8 mouse cellular contexts compared by ENCODE assay signal in the genomic region with DNA sequence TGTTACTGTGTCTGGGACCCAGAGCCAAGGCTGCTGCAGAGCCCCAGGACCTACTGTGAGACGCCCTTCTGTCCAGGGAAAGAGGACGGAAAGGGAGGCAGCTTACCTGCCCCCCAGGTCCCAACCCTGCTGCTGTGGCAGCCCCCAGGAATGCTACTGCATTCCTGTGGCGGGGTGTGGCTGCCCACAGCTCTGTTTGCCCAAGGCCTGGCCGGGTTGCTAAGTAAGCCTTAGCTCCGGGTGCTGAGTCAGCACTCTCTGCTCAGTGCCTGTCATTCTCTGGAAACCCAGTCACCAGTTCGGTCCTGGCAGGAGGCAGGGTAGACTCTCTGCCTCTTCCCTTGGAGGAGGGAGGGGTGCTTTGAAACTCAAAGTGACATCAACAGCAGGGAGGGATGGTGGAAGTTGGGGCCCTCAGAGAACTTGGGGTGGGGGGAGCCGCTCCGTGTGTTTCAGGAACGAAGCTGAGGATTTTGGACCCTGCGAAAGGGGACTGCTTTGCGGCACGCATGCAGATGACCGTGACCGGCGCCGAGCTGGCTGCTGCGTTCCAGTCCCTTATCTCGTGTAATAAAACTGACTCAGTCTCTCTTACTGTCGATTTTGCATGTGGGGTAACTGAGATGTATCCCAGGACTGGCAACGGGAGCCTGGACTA. TPM values are rescaled to one million over a fixed set of nuclear protein-coding genes. Genes with fewer than 3 reads are reported as not detected.
A peak's percentile ranks its signal among the peaks of the same experiment; 100 is the strongest.
DNase-seq lines count a peak whose midpoint lies in the region; ATAC-seq lines count a peak whose summit lies in the region.

No protein-coding gene starts in this region.

- H3K4me2 ChIP-seq in heart, embryonic 16.5 days (ENCODE audit: low read depth, low read length), result peak overlapping the region; percentile 52

- no peaks in the 10 kb centered on the region for H3K9me3 ChIP-seq in heart, embryonic 16.5 days (replicated peaks; ENCODE audit: control insufficient read depth, low read length)

- H3K4me1 ChIP-seq in heart, embryonic 16.5 days (ENCODE audit: control insufficient read depth, insufficient read depth, low read length), result peaks cover 32% of the 10 kb centered on the region

- WGBS in heart, embryonic 16.5 days, result 15% methylated on average over 20 of the region's 20 CpGs

- no peak overlapping the region for H3K4me3 ChIP-seq in heart, embryonic 16.5 days (ENCODE audit: low read length)

- H3K9ac ChIP-seq in heart, embryonic 16.5 days (ENCODE audit: low read length), result peak overlapping the region; percentile 50

- no peak for DNase-seq in heart, adult 11 months
- DNase-seq in embryo, embryonic 10.5 days (ENCODE audit: low spot score), result peak; percentile 66
- DNase-seq in kidney, postnatal 14 days, result peak; percentile 70
- no peak for DNase-seq in left cerebral cortex, adult 11 months (ENCODE audit: low spot score)
- no peak for DNase-seq in cerebellum, adult 18-20 months
- no peak for DNase-seq in gastrocnemius, postnatal 4 days (ENCODE audit: low spot score in 2 of 2)

- no peaks in the 10 kb centered on the region for H3K36me3 ChIP-seq in heart, embryonic 16.5 days (ENCODE audit: control insufficient read depth, insufficient read depth)

- H3K27ac ChIP-seq in heart, embryonic 16.5 days (ENCODE audit: low read length), result no peak overlapping the region

- peak; percentile 45; the same call in 1 of the 2 replicates for ATAC-seq in heart, embryonic 16.5 days (replicated peaks; ENCODE audit: extremely low read depth, insufficient read depth, low FRiP score)
- ATAC-seq in megakaryocyte, adult 5-6 weeks (ENCODE audit: poor library complexity, severe bottlenecking), result peak; percentile 60

- H3K27me3 ChIP-seq in heart, embryonic 16.5 days (ENCODE audit: control insufficient read depth, insufficient read depth, low read length), result peaks cover 19% of the 10 kb centered on the region

RNA-seq across cellular contexts. Expression of a gene that starts 14.1 kb away (rescaled TPM):
- 3.1 and 3.9 TPM in 2 replicates for polyA plus RNA-seq in heart, embryonic 16.5 days (2015; fragmentation: Nextera tagmentation; extraction: Ambion mirVana)
- 1.1 TPM in 2 replicates for total RNA-seq in megakaryocyte, adult 5-6 weeks (2015)
- total RNA-seq in megakaryocyte, adult 5-6 weeks (2017), result 1.3 and 2.1 TPM in 2 replicates
- total RNA-seq in gastrocnemius, postnatal 4 days (2021), result 1 to 10 TPM; 3.7 to 4.7 TPM

RNA-seq across cellular contexts. Expression of a gene that starts 47.7 kb away (rescaled TPM):
- 2.3 and 4.0 TPM in 2 replicates for polyA plus RNA-seq in heart, embryonic 16.5 days (2015; fragmentation: Nextera tagmentation; extraction: Ambion mirVana)
- total RNA-seq in megakaryocyte, adult 5-6 weeks (2015), result not detected in 2 replicates
- total RNA-seq in megakaryocyte, adult 5-6 weeks (2017), result not detected in 2 replicates
- 1 to 10 TPM; 3.0 to 4.7 TPM for total RNA-seq in gastrocnemius, postnatal 4 days (2021)

Comparison
In these comparisons a context has a peak if more than half of its experiments do, and no peak if none do; other contexts are left out.
1. DNase-seq: peak in embryo, embryonic 10.5 days (single experiment) and kidney, postnatal 14 days (single experiment); none in heart, adult 11 months (single experiment), left cerebral cortex, adult 11 months (single experiment), cerebellum, adult 18-20 months (0 of 2) and gastrocnemius, postnatal 4 days (0 of 2).